Mouse (Mus musculus): ENCODE measurements around the gene Vps11.
"Not testable (repeated sequence)": the region's sequence is repeated elsewhere in the genome, so short reads cannot be mapped to it uniquely, and the experiment has no call there.

Vps11 gene

DNA sequence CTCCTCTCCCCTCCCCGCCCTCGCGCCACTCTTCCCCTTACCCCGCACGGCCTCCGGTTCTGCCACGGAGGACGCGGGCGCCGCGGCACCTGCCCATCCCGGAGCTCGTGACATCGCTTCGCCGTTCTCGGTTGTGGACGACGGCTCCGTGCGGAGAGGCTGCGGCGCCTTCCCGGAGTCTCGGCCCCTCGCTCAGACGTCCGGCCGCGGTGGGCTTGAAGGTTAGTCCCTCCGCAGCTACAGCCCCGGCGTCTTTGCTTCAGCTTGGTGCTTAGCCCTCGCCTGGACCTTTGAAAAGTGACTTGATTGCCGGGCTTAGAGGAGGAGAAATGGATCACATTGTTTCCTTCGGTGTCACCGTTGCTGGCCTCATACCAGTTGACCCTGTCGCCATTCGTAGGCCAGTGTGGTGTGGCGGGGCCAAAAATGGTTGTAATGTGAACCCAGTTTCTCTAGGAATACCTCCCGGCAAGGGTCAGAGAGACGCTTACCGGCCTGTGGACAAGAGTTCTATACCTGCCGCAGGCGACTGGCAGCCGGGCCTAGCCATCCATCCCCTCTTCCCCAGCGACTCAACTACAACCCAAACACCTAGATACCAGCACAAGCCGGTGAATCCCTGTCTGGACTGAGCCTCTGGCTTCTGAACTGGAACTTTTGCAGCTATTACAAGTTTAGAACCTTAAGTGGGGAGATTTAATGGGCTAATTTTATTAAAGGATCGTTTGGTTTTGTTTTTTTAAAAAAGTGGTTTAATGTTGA lies 26.0 kb downstream of the Vps11 start:
- in situ Hi-C loops (cut with MboI), result no loop called here

DNA sequence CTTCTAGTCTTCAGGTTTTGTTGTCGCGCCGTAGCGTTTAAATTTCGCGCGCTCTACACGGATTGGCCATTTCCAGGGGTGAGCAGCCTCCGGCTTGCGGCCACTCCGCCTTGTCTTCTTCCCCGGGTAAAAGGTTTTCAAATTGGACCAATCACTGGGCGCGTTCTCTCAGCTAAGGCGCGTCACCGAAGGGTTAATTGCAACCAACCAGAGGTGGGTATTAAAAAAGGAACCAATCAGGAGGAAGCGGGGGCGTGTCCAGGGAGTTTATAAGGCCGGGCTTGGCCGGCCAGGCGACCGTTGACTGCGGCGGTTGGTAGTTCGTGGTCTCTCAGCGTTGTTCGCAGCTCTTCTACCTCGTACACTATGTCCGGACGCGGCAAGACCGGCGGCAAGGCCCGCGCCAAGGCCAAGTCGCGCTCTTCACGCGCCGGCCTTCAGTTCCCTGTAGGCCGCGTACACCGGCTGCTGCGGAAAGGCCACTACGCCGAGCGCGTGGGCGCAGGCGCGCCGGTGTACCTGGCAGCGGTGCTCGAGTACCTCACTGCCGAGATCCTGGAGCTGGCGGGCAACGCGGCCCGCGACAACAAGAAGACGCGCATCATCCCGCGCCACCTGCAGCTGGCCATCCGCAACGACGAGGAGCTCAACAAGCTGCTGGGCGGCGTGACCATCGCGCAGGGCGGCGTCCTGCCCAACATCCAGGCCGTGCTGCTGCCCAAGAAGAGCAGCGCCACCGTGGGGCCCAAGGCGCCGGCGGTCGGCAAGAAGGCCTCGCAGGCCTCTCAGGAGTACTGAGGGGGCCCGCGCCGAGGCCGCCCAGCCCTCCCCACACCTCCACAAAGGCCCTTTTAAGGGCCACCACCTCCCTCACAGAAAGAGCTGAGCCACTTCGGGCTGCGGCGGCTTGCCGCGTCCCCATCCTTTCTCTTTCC lies 26.8 kb downstream of the Vps11 start, which contains the start of gene H2afx:
H2afx (plus strand) TSS at position 299 of the 935 bp plus-strand sequence.
- in situ Hi-C loops (cut with MboI), result no loop called here

DNA sequence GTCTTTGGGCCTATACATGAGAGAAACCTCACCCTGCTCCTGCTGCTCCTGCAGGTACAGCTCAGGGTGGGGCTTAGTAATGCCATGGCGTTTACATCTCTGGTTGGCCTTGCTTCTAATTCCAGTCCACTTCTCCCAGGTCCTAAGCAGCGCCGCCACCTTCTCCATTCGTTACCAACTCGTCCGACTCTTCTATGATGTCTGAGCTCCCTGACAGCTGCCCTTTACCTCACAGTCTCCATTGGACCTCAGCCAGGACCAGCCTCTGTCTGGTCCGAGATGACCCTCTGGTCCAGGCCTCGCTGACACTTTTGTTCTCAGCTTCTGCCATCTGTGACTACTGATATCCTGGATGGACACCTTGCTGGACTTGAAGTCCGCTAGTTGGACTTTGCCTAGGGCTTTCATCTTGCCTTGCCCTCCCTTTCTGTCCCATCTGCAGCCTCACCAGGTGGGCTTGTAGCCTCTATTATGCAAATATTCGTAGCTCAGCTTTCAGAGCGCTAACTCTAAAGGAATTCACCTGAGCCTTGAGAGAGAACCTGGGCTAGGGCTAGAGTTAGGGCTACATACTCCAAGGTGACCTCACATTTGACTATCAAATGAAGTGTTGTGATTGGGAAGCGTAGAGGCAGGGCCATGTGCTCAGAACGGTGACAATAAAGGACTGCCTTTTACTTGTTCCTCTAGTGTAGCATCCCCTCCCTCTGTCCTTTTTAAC lies 28.4 kb downstream of the Vps11 start:
- in situ Hi-C loops (cut with MboI), result no loop called here

GRCm38 (mm10) chr9:44330736-44331135 lies 30.7 kb downstream of the Vps11 start:
- in situ Hi-C loops (cut with MboI), result no loop called here

GRCm38 (mm10) chr9:44327926-44328325 lies 33.5 kb downstream of the Vps11 start:
- in situ Hi-C loops (cut with MboI), result no loop called here

DNA sequence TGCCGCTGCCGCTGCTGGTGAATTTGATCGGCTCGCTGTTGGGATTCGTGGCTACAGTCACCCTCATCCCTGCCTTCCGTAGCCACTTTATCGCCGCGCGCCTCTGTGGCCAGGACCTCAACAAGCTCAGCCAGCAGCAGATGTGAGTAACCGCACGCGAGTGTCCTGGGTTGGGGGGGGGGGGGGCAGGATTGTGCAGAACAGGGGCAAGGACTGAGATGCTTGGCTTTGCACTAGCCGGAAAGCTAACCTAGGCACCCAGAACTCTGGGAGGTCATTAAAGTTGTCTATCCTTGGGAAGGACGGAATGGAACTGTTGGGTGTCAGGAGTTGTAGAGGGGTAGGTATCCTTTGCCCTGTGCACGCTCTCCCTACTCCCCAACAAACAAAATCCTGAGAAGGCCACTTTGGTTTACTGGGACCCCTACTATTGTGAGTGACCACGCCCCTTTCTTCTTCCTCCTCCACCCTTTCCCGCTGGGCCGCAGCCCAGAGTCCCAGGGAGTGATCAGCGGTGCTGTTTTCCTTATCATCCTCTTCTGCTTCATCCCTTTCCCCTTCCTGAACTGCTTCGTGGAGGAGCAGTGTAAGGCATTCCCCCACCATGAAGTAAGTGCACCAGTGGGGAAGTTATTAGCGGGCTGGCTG lies 34.3 kb downstream of the Vps11 start:
- in situ Hi-C loops (cut with MboI), result no loop called here

- in situ Hi-C loops (cut with MboI), result no loop called here
Measured at GRCm38 (mm10) chr9:44326371-44327063, 35.0 kb downstream of the Vps11 start.

DNA sequence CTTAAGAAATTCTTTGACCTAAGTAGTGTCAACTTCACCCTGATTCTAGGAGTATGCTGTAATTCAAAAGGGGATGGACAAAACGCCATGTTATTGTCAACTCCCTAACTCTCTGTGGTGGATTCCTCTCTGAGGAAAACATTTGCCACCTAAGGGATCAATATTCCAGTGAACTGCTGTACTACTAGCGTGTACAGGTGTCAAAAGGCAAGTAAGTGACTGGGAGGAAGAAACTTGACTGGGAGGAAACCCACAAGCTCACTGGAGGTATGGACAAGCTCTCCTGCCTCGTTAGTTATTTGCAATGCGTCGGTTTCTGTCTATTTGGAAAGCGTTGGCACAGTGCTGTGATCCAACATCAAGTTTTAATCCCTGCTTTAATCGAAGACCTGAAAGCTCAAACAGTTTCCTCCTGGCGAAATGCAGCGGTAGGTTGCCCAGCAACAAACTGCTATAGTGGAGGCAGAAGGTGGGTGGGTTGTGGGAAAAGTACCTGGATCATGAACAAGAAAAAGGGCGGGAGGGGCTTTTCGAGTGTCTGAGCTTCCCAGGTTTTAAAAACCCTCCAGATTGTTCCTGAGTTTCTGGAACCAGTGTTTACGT lies 35.6 kb downstream of the Vps11 start, which contains the start of gene Dpagt1:
Dpagt1 (plus strand) TSS at position 252 of the 603 bp plus-strand sequence.
- in situ Hi-C loops (cut with MboI), result no loop called here

- in situ Hi-C loops (cut with MboI), result not testable (repeated sequence)
Measured at GRCm38 (mm10) chr9:44325032-44325767, 36.3 kb downstream of the Vps11 start.

GRCm38 (mm10) chr9:44324147-44324546 lies 37.3 kb downstream of the Vps11 start:
- in situ Hi-C loops (cut with MboI), result no loop called here

- in situ Hi-C loops (cut with MboI), result not testable (repeated sequence)
Measured at GRCm38 (mm10) chr9:44323656-44324055, 37.8 kb downstream of the Vps11 start.

DNA sequence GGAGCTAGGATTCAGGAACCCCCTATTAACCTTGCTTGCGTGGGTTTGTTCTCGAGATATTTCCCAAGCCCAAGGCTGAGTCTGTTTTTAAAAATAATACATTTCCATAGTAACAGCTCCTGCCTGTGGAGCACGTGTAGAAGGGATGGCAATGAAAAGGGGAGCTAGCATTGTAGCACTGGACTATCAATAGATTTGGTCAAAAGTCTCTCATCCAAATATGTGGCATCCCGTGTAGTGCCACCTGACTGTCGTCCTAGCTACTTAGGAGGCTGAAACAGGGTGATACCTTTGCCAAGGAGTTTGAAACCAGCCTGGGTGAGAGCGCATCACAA lies 40.7 kb downstream of the Vps11 start:
- in situ Hi-C loops (cut with MboI), result no loop called here

GRCm38 (mm10) chr9:44319887-44320798 lies 41.3 kb downstream of the Vps11 start, which contains the start of gene C2cd2l:
Gene C2cd2l (minus strand): TSS chr9:44320285.
- in situ Hi-C loops (cut with MboI), result no loop called here

- in situ Hi-C loops (cut with MboI), result no loop called here
Measured at GRCm38 (mm10) chr9:44319105-44319886, 42.2 kb downstream of the Vps11 start.

DNA sequence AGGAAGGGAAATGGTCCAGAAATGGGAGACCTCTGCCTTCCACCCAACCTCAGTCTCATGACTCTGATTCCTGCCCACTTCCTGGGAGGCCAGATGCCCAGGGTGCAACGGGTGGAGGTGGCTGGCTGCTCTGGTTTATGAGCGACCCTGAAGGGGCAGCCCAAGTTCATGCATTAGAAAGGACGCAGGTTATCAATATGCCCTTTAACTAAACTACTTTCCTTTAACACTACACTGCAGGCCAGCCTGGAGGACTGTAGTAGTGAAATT lies 42.7 kb downstream of the Vps11 start:
- in situ Hi-C loops (cut with MboI), result no loop called here

DNA sequence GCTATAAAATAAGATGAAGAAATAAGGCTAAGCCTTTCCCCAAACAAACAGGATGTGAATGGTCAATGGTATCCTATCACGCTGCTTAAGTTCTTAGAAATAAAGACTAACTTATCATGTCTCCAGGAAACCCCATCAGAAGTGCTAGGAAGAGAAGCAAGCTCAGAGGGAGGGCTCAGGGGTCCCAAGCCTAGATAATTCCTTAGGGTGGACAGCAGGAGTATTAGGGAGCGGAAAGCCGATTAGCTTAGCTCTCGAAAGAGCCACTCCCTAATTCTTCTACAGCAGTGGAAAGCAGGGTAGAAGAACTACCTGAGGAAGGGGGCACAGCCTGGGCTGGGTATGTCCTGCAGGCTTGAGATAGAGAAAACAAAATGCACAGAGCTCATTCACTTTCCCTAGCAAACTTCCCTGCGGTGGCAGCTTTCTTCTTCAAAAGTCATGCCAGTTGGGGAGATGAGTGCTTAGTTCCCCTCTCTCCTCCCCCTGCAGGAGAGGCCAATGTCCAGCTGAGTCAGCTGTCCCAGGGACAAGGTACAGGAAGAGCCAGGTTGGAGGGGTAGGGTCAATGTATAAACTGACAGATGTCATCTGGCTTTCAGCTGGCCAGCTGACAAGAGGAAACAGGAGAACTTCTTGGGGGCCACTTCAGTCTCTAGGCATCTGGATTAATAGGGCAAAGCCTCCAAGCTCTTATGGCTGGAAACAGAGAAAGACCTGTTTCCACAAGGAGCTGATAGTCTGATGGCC lies 43.2 kb downstream of the Vps11 start:
- in situ Hi-C loops (cut with MboI), result no loop called here

DNA sequence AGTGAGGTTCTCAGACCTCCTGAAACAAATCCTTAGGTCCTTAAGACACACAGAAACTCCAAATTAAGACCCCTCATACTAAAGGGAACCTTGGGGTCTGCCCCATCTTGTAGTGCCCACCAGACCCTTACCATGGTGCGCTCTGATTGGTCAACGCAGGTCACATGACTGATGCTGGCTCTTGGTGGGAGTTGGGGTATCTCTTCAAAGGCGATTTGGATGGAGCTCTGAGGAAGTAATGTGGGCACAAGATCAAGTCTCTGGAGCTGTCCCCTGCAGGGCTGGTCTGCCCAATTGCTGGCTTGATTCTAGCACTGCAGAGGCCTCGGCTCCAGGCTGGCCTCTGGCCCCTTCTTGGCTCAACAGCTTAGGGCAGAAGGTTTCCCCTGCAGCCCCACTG lies 44.0 kb downstream of the Vps11 start:
- in situ Hi-C loops (cut with MboI), result no loop called here

GRCm38 (mm10) chr9:44314910-44315309 lies 46.6 kb downstream of the Vps11 start:
- in situ Hi-C loops (cut with MboI), result no loop called here
